Mouse (Mus musculus) lung, adult 10 weeks (tissue): ENCODE data around the gene Nf2. TPM values are rescaled to one million over a fixed set of nuclear protein-coding genes. Genes with fewer than 3 reads are reported as not detected.

Source experiments
- polyA plus RNA-seq: library from polyadenylated mRNA; stranded (reverse); fragments of 350-450 nt; fragmentation: Illumina TruSeq; extraction: RNeasy Lipid Tissue Mini Kit (QIAGEN cat#74804); gene quantifications from one replicate; pipeline ENCODE4 v1.2.3, GENCODE M21; 2014; ENCODE audit warnings: low read depth, low replicate concordance; ENCODE audit not compliant: insufficient read depth

Gene Nf2
- 22.7 TPM for polyA plus RNA-seq

DNA sequence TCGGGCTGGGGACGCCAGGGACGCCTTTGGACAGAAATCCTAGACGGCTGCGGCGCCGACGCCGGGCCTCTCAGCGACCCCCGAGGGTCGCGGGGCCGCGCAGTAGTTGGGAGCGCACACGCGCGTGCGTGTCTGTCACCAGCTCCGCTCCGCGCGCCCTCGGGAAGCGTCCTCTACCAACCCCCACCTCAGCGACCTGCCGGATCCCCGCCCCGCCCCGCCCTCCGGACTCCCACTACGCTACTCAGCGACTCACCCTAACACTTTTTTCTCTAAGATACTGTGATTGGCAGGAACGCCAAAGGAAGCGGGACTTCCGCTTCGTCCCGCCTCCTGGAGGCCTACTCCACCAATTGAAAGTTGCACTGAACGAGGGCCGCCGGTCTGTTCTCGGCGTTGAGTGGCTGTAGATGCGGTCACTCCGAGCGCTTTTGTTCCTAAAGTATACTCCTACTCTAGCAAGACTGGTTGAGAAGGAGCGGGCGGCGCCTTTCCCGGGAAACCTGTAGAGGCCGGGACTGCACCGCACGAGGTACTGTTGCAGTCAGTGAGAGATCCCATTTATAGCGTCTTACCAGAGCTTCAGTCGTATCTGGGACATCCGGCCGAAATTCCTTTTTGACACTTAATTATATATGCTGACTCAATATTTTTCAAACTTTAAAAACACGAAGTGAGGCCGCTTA is at the start of gene Nf2:
Nf2 (minus strand) TSS at position 279 of the 686 bp plus-strand sequence.

DNA sequence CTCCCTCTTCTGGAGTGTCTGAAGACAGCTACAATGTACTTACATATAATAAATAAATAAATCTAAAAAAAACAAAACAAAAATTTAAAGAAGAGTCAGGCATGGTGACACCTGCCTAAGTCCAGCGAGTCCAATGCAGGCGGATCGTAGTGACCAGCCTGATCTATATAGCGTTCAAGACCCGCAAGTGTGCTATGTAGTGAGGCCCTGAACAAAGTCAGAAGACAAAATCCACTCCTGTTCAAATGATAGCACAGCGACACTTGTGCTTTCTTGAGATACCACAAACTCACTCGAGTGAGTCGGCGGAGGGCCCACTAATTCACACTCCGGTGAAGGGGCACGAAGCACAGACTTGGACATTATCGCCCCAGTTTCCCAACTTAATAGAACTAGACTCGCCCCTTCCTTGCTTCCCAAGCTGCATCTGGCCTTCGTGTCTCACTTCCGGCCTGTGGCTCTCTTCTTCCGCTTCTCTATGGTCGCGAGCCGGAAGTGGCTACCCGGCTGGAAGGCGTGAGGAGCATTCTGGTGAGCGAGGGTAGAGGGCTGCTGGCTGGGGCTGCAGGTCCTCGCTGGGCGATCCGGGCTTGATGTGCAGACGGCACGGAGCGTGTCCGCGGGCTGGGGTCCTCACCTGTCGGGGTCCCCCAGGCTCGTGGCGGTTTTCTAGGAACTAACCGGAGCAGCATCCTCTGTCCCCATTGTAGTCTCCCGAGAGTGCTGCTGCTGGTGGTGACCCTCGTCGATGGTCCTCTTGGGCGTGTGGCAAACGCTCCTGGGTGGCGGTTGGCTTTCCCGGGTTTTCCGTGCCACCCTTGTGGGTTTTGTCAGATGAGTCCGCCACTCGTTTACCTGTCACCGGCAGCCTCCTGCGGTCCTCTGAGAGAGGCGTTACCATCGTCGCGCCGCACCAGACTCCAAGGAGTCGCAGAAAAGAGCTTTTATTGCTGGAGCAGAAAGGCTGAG is 45.8 kb upstream of the Nf2 start, which contains the start of gene Thoc5:
Thoc5 (plus strand) TSS at position 473 of the 969 bp plus-strand sequence.

DNA sequence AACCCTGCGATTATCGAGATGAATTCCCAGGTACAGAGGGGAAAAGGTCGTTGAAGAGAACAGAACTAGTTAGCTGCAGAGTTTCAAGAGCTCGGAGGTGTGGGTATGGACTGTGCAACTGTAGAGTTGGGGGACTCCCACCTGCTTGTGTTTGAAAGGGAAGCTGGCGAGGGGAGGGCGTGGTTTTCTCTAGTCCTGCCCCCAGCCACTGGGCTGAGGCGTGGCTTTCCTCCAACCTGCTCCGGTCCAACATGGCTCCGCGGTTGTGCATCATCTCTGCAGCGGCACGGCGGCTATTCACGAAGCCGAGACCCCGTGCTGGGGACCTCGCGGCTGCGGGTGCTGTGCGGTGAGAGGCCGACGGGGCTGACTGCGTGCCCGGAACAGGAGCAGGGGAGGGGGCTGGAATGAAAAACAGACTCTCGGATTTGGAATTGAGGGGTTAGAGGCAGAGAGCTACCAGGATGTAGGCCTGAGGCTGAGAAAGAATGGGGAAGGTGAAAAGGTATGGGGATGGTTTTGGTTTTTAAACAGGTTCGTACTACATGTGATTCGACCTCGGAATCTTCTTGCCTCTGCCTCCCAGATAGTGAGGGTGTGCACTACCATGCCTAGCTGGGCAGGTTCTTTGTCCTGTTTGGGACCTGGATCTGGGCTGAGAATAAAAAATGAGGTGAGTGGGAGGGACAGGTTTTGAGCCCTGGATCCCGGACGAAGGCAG is 24.6 kb upstream of the Nf2 start, which contains the start of gene Nipsnap1:
Nipsnap1 (plus strand) TSS at position 197 of the 721 bp plus-strand sequence.

DNA sequence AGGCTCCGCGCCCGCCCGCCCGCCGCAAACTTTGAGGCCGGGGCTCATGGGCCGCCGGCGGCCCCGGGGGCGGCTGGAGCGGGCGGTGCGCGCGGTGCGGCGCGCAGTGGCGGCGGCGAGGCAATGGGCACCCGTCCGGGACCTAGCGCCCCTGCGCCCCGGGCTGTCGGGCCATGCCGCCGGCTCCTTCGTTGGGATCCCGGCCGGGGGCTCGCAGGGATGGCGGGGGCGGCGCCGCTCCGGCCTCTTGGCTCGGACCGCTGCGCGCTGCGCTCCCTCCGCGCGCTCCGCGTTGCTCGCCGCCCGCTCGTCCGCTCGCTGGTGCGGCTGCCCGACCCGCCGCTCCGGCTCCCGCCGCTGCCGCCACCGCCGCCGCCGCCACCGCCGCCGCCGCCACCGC is 102.6 kb downstream of the Nf2 start, which contains the start of gene Cabp7:
Cabp7 (minus strand) TSS at position 46 of the 400 bp plus-strand sequence.

Other genes starting within 250 kb of the Nf2 start
- gene Gm11032, start 229.5 kb downstream of the Nf2 start, polyA plus RNA-seq, result not detected
- 21.7 TPM for gene Ascc2, start 211.8 kb downstream of the Nf2 start, polyA plus RNA-seq
- gene Uqcr10, start 145.2 kb downstream of the Nf2 start, polyA plus RNA-seq, result 582 TPM
- gene Zmat5, start 144.9 kb downstream of the Nf2 start, polyA plus RNA-seq, result 63.5 TPM
- not detected for gene Cabp7, start 102.8 kb downstream of the Nf2 start, polyA plus RNA-seq
- 9.7 TPM for gene Nipsnap1, start 24.4 kb upstream of the Nf2 start, polyA plus RNA-seq
- 16.3 TPM for gene Thoc5, start 45.8 kb upstream of the Nf2 start, polyA plus RNA-seq
- 0.07 TPM for gene Nefh, start 98.5 kb upstream of the Nf2 start, polyA plus RNA-seq
- gene Ap1b1, start 137.3 kb upstream of the Nf2 start, polyA plus RNA-seq, result 20.7 TPM
- 2.1 TPM for gene Rasl10a, start 208.6 kb upstream of the Nf2 start, polyA plus RNA-seq
- gene Gas2l1, start 215.8 kb upstream of the Nf2 start, polyA plus RNA-seq, result 28.3 TPM
- 7.7 TPM for gene Rhbdd3, start 249.4 kb upstream of the Nf2 start, polyA plus RNA-seq
- gene Ewsr1, start 249.7 kb upstream of the Nf2 start, polyA plus RNA-seq, result 131 TPM